Mouse (Mus musculus) ES-E14 (cell line): ENCODE results near the gene Cspg5.

Experiments used
- MAFK ChIP-seq: IDR thresholded peaks from 2 replicates; pipeline ENCODE4 v1.6.1; 2014; ENCODE audit warnings: mild to moderate bottlenecking, low read depth, low read length, inconsistent platforms; ENCODE audit not compliant: insufficient read depth
- ZNF384 ChIP-seq: IDR thresholded peaks from 2 replicates; pipeline ENCODE4 v1.6.1; 2012; ENCODE audit warnings: low read depth, low read length, inconsistent platforms

DNA sequence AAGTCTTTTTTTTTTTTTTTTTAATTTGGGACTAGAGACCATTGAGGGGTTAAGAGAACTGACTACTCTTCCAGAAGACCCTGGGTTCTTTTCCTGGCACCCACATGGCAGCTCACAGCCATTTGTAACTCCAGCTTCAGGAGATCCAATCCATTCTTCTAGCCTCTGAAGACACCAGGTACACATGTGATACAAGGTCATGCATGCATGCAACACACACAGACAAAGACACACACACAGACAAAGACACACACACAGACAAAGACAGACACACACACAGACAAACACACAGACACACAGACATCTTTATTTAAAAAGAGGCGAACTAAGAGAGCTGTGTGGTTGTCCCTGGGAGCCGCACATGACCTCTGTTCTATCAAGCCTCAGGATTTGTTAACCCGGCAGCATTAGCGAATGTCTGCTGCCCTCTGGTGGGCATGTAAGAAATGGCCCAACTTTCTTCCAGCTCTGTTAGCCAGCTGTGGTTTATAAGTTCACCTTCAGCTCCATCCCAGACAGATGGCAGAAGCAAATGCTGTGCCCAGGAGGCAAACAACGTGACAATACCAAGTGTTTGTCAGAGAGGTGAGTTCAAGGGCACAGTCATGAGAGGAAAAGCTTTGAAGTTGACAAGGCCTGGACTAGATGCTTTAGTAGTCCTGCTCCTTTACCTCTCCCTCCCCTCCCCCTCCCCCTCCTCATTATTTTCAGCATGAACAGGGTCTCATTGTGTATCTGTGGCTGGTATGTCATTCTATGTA lies 53.5 kb downstream of the Cspg5 start:
- no peak for TF ChIP-seq MAFK
- 0 out of 2 replicates have a peak, but pooled peaks have one; percentile 33 for TF ChIP-seq ZNF384
